Comparison of ENCODE assay signal across 27 mouse cellular contexts in the genomic region with DNA sequence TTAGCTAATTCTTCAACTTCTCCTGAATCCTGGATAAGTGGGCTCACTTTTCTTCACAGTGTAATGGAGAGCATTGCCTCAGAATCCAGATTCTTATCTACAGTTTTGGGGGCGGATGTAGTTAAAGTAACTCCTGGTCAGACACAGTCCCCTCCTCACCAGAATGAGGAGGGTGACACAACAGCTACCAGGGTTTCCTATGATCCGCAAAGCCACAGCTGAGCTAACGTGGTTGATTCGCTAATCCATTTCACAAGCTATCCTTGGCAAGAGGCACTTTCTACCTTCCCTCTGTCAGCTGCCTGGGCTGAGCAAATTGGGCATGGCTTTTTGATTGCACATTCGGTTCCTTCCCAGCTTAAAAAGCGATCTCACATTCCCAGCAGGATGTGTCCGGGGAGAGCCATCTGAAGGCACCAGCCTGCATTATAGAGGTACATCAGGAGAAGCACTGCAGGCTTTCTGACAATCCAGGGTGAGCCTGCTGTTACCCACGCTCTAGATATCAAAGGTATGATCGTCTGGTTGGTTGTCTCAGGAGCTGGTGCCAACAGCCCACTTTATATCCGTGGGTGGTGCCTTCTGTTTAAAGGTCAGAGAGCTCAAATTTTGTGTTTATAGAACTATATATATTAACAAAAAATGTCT. TPM values are rescaled to one million over a fixed set of nuclear protein-coding genes. Genes with fewer than 3 reads are reported as not detected.
DNase-seq lines count a peak whose midpoint lies in the region; ATAC-seq and TF ChIP-seq lines count a peak whose summit lies in the region.
"Had no signal": no experiment of that assay in that cellular context is flagged by ENCODE, and none has a peak within 500 bp of the region (broad histone marks: within the 10 kb centered on the region; RNA-seq: fewer than 3 reads in every experiment).

No protein-coding gene starts in this region.

- no peak for TF ChIP-seq CTCF in intestine, postnatal 0 days (IDR thresholded peaks at IDR 0.05; ENCODE audit: low read depth)

- WGBS in intestine, postnatal 0 days = 78% methylated on average over 10 of the region's 10 CpGs
- 67% methylated on average over 10 of the region's 10 CpGs for WGBS in heart, embryonic 12.5 days

- intact Hi-C loops in left cerebral cortex, postnatal 4 days (cut with DNase I) = no loop called here

- H3K36me3 ChIP-seq in intestine, postnatal 0 days (ENCODE audit: control insufficient read depth, insufficient read depth) = no peaks in the 10 kb centered on the region
- no peaks in the 10 kb centered on the region for H3K36me3 ChIP-seq in heart, embryonic 12.5 days
- H3K36me3 ChIP-seq: heart, embryonic 10.5 days; kidney, embryonic 15.5 days; limb, embryonic 13.5 days; liver, embryonic 12.5 days; neural tube, embryonic 12.5 days had no signal

- no peak overlapping the region for H3K9ac ChIP-seq in intestine, postnatal 0 days (ENCODE audit: low read depth, low read length)
- H3K9ac ChIP-seq in heart, embryonic 12.5 days = no peak overlapping the region
- H3K9ac ChIP-seq: kidney, embryonic 15.5 days; limb, embryonic 13.5 days; liver, embryonic 12.5 days; neural tube, embryonic 12.5 days had no signal

- H3K4me1 ChIP-seq in intestine, postnatal 0 days (replicated peaks; ENCODE audit: control insufficient read depth, insufficient read depth, low read length) = no peaks in the 10 kb centered on the region
- H3K4me1 ChIP-seq in heart, embryonic 12.5 days (replicated peaks) = no peaks in the 10 kb centered on the region
- H3K4me1 ChIP-seq: heart, embryonic 10.5 days; neural tube, embryonic 12.5 days had no signal

- H3K4me3 ChIP-seq in intestine, postnatal 0 days (ENCODE audit: low read depth, low read length) = no peak overlapping the region
- no peak overlapping the region for H3K4me3 ChIP-seq in heart, embryonic 12.5 days
- H3K4me3 ChIP-seq: gastrocnemius, adult 2 months; heart, embryonic 10.5 days; kidney, embryonic 15.5 days; limb, embryonic 13.5 days; liver, embryonic 12.5 days; megakaryocyte, embryonic 14.5 days; neural tube, embryonic 12.5 days had no signal

- peak; percentile 22; the same call in 1 of the 2 replicates for ATAC-seq in common myeloid progenitor, adult 5-6 weeks (replicated peaks; ENCODE audit: low read depth, poor library complexity, severe bottlenecking)
- peak; percentile 83 for ATAC-seq in megakaryocyte progenitor cell, adult 5-6 weeks (replicated peaks; ENCODE audit: poor library complexity)
- no peak for ATAC-seq in intestine, postnatal 0 days
- no peak for ATAC-seq in heart, embryonic 12.5 days (ENCODE audit: insufficient number of reproducible peaks, low FRiP score)
- ATAC-seq: activated CD4-positive, CD25-positive, alpha-beta regulatory T cell, adult 4 months; forebrain, embryonic 14.5 days; liver, embryonic 12.5 days had no signal

- H3K9me3 ChIP-seq in intestine, postnatal 0 days (ENCODE audit: control insufficient read depth) = no peaks in the 10 kb centered on the region
- H3K9me3 ChIP-seq in heart, embryonic 12.5 days (replicated peaks) = no peaks in the 10 kb centered on the region
- H3K9me3 ChIP-seq: heart, embryonic 10.5 days; kidney, embryonic 15.5 days; limb, embryonic 13.5 days; liver, embryonic 12.5 days; neural tube, embryonic 12.5 days had no signal

- no peak overlapping the region for H3K4me2 ChIP-seq in intestine, postnatal 0 days (replicated peaks; ENCODE audit: low read depth)
- no peak overlapping the region for H3K4me2 ChIP-seq in heart, embryonic 12.5 days
- H3K4me2 ChIP-seq: kidney, embryonic 15.5 days; limb, embryonic 13.5 days; liver, embryonic 12.5 days; neural tube, embryonic 12.5 days had no signal

- DNase-seq in left cerebral cortex, adult 8-10 months (ENCODE audit: low spot score in 2 of 2) = peak; percentile 4 to 28
- DNase-seq in left cerebral cortex, postnatal 4 days = no peak
- DNase-seq in layer of hippocampus, adult 8-10 months (ENCODE audit: low spot score in 2 of 2) = peak; percentile 32 to 33
- DNase-seq: adrenal gland, postnatal 14 days; cerebellum, adult 9-11 months; gastrocnemius, adult 2 months; kidney, adult 11 months; kidney, postnatal 4 days; lung, adult 18-20 months; lung, postnatal 14 days; midbrain, embryonic 14.5 days; retina, postnatal 1 day; right cerebral cortex, postnatal 4 days; thymus, postnatal 25 days had no signal

- no peaks in the 10 kb centered on the region for H3K27me3 ChIP-seq in intestine, postnatal 0 days (replicated peaks; ENCODE audit: control insufficient read depth, insufficient read depth, low read length)
- no peaks in the 10 kb centered on the region for H3K27me3 ChIP-seq in heart, embryonic 12.5 days (replicated peaks)
- H3K27me3 ChIP-seq: kidney, embryonic 15.5 days; neural tube, embryonic 12.5 days had no signal

- no peak overlapping the region for H3K27ac ChIP-seq in intestine, postnatal 0 days (ENCODE audit: low read depth, low read length)
- H3K27ac ChIP-seq in heart, embryonic 12.5 days (ENCODE audit: poor library complexity, severe bottlenecking) = no peak overlapping the region
- H3K27ac ChIP-seq: gastrocnemius, adult 2 months; heart, embryonic 10.5 days; kidney, embryonic 15.5 days; limb, embryonic 13.5 days; liver, embryonic 12.5 days; neural tube, embryonic 12.5 days had no signal

RNA-seq across cellular contexts. Expression of a gene that starts 21.2 kb away (rescaled TPM):
- under 1 TPM in 2 of 4 experiments, not detected in 2; 0.15 to 0.21 TPM for total RNA-seq in left cerebral cortex, adult 8-10 months (2022)
- under 1 TPM; 0.18 to 0.20 TPM for total RNA-seq in left cerebral cortex, postnatal 4 days (2021)
- not detected in 2 replicates for total RNA-seq in common myeloid progenitor, adult 5-6 weeks (2017)
- total RNA-seq in layer of hippocampus, adult 8-10 months (2022) = not detected
- total RNA-seq in megakaryocyte progenitor cell, adult 5-6 weeks (2015) = not detected in 2 replicates
- total RNA-seq in megakaryocyte progenitor cell, adult 5-6 weeks (2017) = not detected in 2 replicates
- polyA plus RNA-seq in intestine, postnatal 0 days (2015; fragmentation: Nextera tagmentation; extraction: Ambion mirVana) = 0.23 and 0.27 TPM in 2 replicates
- 0.09 and 0.13 TPM in 2 replicates for polyA plus RNA-seq in heart, embryonic 12.5 days (2016; fragmentation: Nextera tagmentation; extraction: Ambion mirVana)
- total RNA-seq: adrenal gland, postnatal 14 days; hematopoietic stem cell, adult 5-6 weeks had no signal
- polyA plus RNA-seq: heart, embryonic 10.5 days; kidney, embryonic 15.5 days; limb, embryonic 13.5 days; liver, embryonic 12.5 days; midbrain, embryonic 14.5 days; neural tube, embryonic 12.5 days had no signal

Comparison
In these comparisons a context has a peak if more than half of its experiments do, and no peak if none do; other contexts are left out.
1. ATAC-seq: peak in common myeloid progenitor, adult 5-6 weeks (single experiment) and megakaryocyte progenitor cell, adult 5-6 weeks (single experiment); none in intestine, postnatal 0 days (single experiment) and heart, embryonic 12.5 days (single experiment).